Mouse (Mus musculus) kidney, embryonic 14.5 days (tissue): ENCODE data around the gene Susd2. TPM values are rescaled to one million over a fixed set of nuclear protein-coding genes. Genes with fewer than 3 reads are reported as not detected.
A peak's percentile ranks its signal among the peaks of the same experiment; 100 is the strongest.

Experiments used
- ATAC-seq: fragments of 200-750 bp; cut with Nextera tagmentation; 2 replicates; pipeline ENCODE4 v1.8.0; 2017; ENCODE audit warnings: moderate number of reproducible peaks, mild to moderate bottlenecking, moderate TSS enrichment, moderate library complexity; ENCODE audit not compliant: low FRiP score, low TSS enrichment
- H3K27ac ChIP-seq: fragments of 300-500 bp; sonication (generic); 2 replicates; pipeline ENCODE4 v1.5.1; 2014; ENCODE audit warnings: low read depth, mild to moderate bottlenecking, low read length, moderate library complexity, mixed read lengths
- H3K27me3 ChIP-seq: fragments of 300-500 bp; sonication (generic); 2 replicates; pipeline ENCODE4 v1.6.1; 2014; ENCODE audit warnings: mild to moderate bottlenecking, low read length; ENCODE audit not compliant: control insufficient read depth, insufficient read depth
- H3K36me3 ChIP-seq: fragments of 300-500 bp; sonication (generic); 2 replicates; pipeline ENCODE4 v1.6.1; 2014; ENCODE audit warnings: low read length, mixed read lengths; ENCODE audit not compliant: control insufficient read depth, insufficient read depth
- H3K4me1 ChIP-seq: fragments of 300-500 bp; sonication (generic); 2 replicates; pipeline ENCODE4 v1.6.1; 2014; ENCODE audit warnings: low read length, mixed read lengths; ENCODE audit not compliant: control insufficient read depth, insufficient read depth
- H3K4me2 ChIP-seq: fragments of 300-500 bp; sonication (generic); replicated peaks from 2 replicates; pipeline ENCODE4 v1.6.1; 2014; ENCODE audit warnings: low read depth, mild to moderate bottlenecking, low read length
- H3K4me3 ChIP-seq: fragments of 300-500 bp; sonication (generic); 2 replicates; pipeline ENCODE4 v1.5.1; 2014; ENCODE audit warnings: mild to moderate bottlenecking, low read length
- H3K9ac ChIP-seq: fragments of 300-500 bp; sonication (generic); 2 replicates; pipeline ENCODE4 v1.6.1; 2014; ENCODE audit warnings: low read depth, mild to moderate bottlenecking, low read length, moderate library complexity
- H3K9me3 ChIP-seq: fragments of 300-500 bp; sonication (generic); 2 replicates; pipeline ENCODE4 v1.6.1; 2016; ENCODE audit warnings: low read length; ENCODE audit not compliant: control insufficient read depth
- WGBS: fragments of 180-500 bp; shearing (Covaris S2); extraction: QIAGEN DNeasy Blood & Tissue Kit; methylation state at CpG from one replicate; pipeline ENCODE4 v1.1.7; 2014; 5-methylcytosine and 5-hydroxymethylcytosine counted together
- polyA plus RNA-seq: library from polyadenylated mRNA; unstranded; fragments of >200 nt; fragmentation: Nextera tagmentation; extraction: Ambion mirVana; gene quantifications from 2 replicates; pipeline ENCODE4 v1.2.1, GENCODE M21; 2014

The Susd2 gene
- polyA plus RNA-seq, 1 experiment from 2014 or later = 9.2 TPM

- no peak overlapping the region for H3K27ac ChIP-seq
- H3K4me3 ChIP-seq = no peak overlapping the region
- no peaks in the 10 kb centered on the region for H3K36me3 ChIP-seq
- H3K27me3 ChIP-seq = no peaks in the 10 kb centered on the region
- H3K9ac ChIP-seq = no peak overlapping the region
- no peak overlapping the region for H3K4me2 ChIP-seq
- WGBS = 65% methylated on average over 7 of the region's 7 CpGs
- no peak for ATAC-seq
- H3K4me1 ChIP-seq = peaks cover 28% of the 10 kb centered on the region
- peaks cover 7% of the 10 kb centered on the region; the same call in 1 of the 2 replicates for H3K9me3 ChIP-seq
Measured at GRCm38 (mm10) chr10:75592585-75592984, 51.2 kb downstream of the Susd2 start.

DNA sequence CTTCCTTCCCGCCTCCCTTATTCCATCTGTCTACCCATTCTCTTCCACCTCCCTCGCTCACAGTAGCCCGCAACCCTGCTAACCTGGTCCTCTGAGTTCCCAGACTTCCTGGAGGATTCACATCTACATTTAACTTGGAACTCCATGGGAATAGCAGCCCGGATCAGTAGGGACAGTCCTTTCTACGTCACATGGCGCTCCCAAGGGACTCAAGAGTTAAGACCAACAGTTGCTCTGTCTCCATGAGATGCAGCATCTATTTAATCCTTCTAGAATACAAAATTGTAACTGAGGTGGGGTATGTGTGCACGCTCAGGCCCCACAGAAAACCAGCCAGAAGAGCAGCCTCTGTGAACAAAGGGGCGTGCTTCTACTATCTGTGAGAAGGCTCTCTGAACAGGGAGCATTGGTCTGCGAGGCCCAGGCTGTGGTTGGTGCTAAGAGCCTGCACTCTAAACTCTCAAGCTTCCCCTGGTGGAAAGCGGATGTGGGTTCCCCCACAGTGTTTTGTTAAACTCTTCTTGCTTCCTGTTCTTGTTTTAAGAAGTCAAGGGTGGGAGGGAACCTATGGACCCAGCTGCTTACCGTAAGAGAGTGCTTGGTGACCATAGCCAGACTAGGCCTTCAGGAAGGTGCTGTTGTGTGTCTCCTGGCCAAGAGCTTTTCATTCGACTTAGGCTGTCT lies 52.5 kb downstream of the Susd2 start:
- H3K9me3 ChIP-seq = no peaks in the 10 kb centered on the region
- no peaks in the 10 kb centered on the region for H3K27me3 ChIP-seq
- no peak overlapping the region for H3K4me2 ChIP-seq
- no peak overlapping the region for H3K4me3 ChIP-seq
- H3K4me1 ChIP-seq = peaks cover 28% of the 10 kb centered on the region
- 64% methylated on average over 12 of the region's 12 CpGs for WGBS
- no peak for ATAC-seq
- H3K36me3 ChIP-seq = no peaks in the 10 kb centered on the region
- peak overlapping the region; percentile 57; the same call in 1 of the 2 replicates for H3K27ac ChIP-seq
- no peak overlapping the region for H3K9ac ChIP-seq

DNA sequence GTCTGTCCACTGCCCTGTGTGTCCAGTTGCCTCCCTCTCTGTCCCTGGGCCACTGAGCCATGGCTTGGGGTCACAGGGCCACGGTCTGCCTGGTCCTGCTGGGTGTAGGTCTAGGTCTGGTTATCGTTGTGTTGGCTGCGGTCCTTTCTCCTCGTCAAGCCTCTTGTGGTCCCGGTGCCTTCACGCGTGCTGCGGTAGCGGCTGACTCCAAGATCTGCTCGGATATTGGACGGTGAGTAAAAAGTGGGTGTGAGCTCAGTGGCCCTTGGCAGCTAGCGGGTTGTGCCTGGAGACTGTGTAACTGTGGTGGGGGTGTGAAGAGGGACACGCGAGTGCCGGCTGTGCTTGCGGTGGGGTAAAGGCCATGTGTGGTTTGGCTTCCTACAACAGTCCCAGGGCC lies 54.2 kb downstream of the Susd2 start:
- WGBS = 39% methylated on average over 16 of the region's 16 CpGs
- H3K9ac ChIP-seq = peak overlapping the region; percentile 51; the same call in 1 of the 2 replicates
- peak overlapping the region; percentile 93 for H3K27ac ChIP-seq
- H3K36me3 ChIP-seq = no peaks in the 10 kb centered on the region
- peak; percentile 9; the same call in 1 of the 2 replicates for ATAC-seq
- peaks cover 28% of the 10 kb centered on the region for H3K4me1 ChIP-seq
- H3K9me3 ChIP-seq = no peaks in the 10 kb centered on the region
- H3K4me2 ChIP-seq = peak overlapping the region; percentile 38
- H3K4me3 ChIP-seq = peak overlapping the region; percentile 22
- H3K27me3 ChIP-seq = no peaks in the 10 kb centered on the region

DNA sequence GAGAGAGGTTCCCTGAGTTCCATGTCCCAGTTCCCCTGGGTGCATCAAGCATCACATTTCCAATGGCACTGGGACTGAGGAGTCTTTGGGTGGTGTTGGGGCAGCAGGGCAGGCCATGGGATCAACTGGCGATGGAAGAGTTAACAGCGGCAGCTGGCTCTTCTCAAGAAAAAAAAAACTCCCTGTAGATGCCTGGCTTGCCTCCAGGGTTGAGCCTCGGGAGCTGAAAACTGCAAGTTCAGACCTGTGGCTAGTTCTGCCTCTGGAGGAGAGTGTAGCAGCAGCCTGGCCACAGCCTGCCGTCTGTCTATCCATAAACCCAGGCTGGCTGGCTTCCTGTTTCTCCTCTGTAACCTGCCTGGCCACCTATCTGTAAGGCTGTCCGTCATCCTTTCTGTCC lies 54.7 kb downstream of the Susd2 start, which contains the start of gene Ggt5:
Gene Ggt5, plus strand, starts transcription at position 212 of the 400 bp plus-strand sequence.
- Histone ChIP-seq H3K9me3 (no peaks in the 10 kb centered on the region), H3K4me3 (peak within 1 kb of the TSS; percentile 22), H3K27ac (peak within 1 kb of the TSS; percentile 93), H3K4me2 (peak within 1 kb of the TSS; percentile 38), H3K27me3 (no peaks in the 10 kb centered on the region), H3K9ac (peak within 1 kb of the TSS; percentile 51; the same call in 1 of the 2 replicates), H3K36me3 (no peaks in the 10 kb centered on the region), H3K4me1 (peaks cover 28% of the 10 kb centered on the region)
- ATAC-seq = peak; percentile 45
- WGBS = 12% methylated on average over 5 of the region's 5 CpGs

GRCm38 (mm10) chr10:75588336-75588735 lies 55.5 kb downstream of the Susd2 start:
- Histone ChIP-seq H3K9me3 (no peaks in the 10 kb centered on the region), H3K4me1 (peaks cover 28% of the 10 kb centered on the region), H3K9ac (no peak overlapping the region), H3K27ac (no peak overlapping the region), H3K4me2 (no peak overlapping the region), H3K4me3 (no peak overlapping the region), H3K27me3 (no peaks in the 10 kb centered on the region), H3K36me3 (no peaks in the 10 kb centered on the region)
- WGBS = 37% methylated on average over 5 of the region's 5 CpGs
- no peak for ATAC-seq

DNA sequence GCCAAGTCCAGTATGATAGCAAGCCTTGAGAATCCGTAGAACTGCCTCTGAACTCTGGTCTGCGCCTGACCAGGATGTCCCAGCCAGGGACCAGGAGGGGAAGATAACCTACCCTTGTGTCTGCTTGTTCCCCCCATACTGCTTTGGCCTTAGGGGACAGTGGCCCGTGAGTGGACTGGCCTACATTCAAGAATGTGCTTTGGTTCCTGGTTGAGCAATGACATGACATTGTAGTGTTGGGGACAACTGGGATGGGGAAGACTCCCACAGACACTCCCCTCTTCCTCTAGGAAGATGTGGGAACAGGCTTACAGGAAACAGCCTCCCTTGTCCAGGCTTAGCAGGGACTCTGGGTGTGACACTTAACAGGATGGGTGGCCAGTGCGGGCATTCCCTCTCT lies 56.0 kb downstream of the Susd2 start:
- 82% methylated on average over 4 of the region's 4 CpGs for WGBS
- Histone ChIP-seq H3K27ac (no peak overlapping the region), H3K4me1 (peaks cover 28% of the 10 kb centered on the region), H3K9ac (no peak overlapping the region), H3K27me3 (no peaks in the 10 kb centered on the region), H3K4me3 (no peak overlapping the region), H3K36me3 (no peaks in the 10 kb centered on the region), H3K9me3 (no peaks in the 10 kb centered on the region), H3K4me2 (no peak overlapping the region)
- ATAC-seq = no peak

Other genes with a start within 250 kb of the Susd2 start
- 0.93 and 1.3 TPM in 2 replicates for gene Upb1, start 242.9 kb downstream of the Susd2 start, polyA plus RNA-seq
- 178 and 249 TPM in 2 replicates for gene Snrpd3, start 126.5 kb downstream of the Susd2 start, polyA plus RNA-seq
- 31.7 and 46.9 TPM in 2 replicates for gene Gucd1, start 126.0 kb downstream of the Susd2 start, polyA plus RNA-seq
- 2.1 and 2.9 TPM in 2 replicates for gene Lrrc75b, start 83.7 kb downstream of the Susd2 start, polyA plus RNA-seq
- 29.1 and 57.6 TPM in 2 replicates for gene Ggt1, start 82.4 kb downstream of the Susd2 start, polyA plus RNA-seq
- 3.9 and 4.7 TPM in 2 replicates for gene Ggt5, start 54.7 kb downstream of the Susd2 start, polyA plus RNA-seq
- 32.3 and 37.7 TPM in 2 replicates for gene Cabin1, start 120.3 kb upstream of the Susd2 start, polyA plus RNA-seq
- gene Ddt, start 129.4 kb upstream of the Susd2 start, polyA plus RNA-seq = 75.7 and 90.4 TPM in 2 replicates
- gene Gm20441, start 136.9 kb upstream of the Susd2 start, polyA plus RNA-seq = not detected in 2 replicates
- 29.7 and 43.4 TPM in 2 replicates for gene Gstt3, start 137.4 kb upstream of the Susd2 start, polyA plus RNA-seq
- 10.6 and 12.1 TPM in 2 replicates for gene Gstt1, start 154.6 kb upstream of the Susd2 start, polyA plus RNA-seq
- not detected in 2 replicates for gene Gstt4, start 178.5 kb upstream of the Susd2 start, polyA plus RNA-seq
- 28.2 and 29.1 TPM in 2 replicates for gene Gstt2, start 193.4 kb upstream of the Susd2 start, polyA plus RNA-seq
- gene Mif, start 216.2 kb upstream of the Susd2 start, polyA plus RNA-seq = 2,350 and 2,543 TPM in 2 replicates
- gene Derl3, start 249.4 kb upstream of the Susd2 start, polyA plus RNA-seq = 3.2 and 4.1 TPM in 2 replicates